Comparison of ENCODE assay signal across 11 mouse cellular contexts in the genomic region with DNA sequence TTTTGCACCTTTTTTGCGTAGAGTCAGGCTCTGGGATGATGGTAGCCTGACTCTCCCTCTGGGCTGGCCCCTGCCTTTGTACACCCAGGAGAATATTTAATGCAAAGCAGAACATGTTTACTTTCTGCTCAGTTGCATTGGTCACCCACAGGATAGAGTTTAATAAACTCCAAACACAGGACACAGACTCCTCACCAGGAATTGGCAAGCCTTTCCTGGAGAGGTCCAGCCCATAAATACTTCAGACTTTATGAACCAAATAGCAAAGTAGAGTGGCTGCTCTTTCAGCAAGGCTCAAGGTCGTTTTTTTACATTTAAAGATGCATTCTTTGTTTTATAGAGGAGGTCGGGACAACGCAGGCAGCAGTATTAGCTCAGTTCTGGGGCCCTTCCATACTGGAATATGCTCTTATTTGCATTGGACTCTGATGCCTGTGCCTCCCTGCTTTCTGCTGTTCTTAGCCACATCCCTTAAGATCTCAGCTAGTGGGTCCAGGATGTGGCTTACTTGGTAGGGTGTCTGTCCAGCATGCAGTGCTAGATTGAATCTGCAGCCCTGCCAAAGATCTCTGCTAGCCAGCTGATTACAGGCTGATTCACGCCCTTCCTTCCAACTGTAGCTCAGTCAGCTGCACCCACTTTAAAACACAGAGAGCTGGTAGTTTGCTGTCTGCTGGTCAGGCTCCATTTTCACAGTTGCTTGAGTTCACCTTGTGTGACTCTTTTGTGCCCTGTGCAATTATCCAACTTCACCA.
DNase-seq lines count a peak whose midpoint lies in the region; ATAC-seq and TF ChIP-seq lines count a peak whose summit lies in the region.
"Had no signal": no experiment of that assay in that cellular context is flagged by ENCODE, and none has a peak within 500 bp of the region (broad histone marks: within the 10 kb centered on the region; RNA-seq: fewer than 3 reads in every experiment).

No protein-coding gene starts in this region.

- H3K27ac ChIP-seq in limb, embryonic 11.5 days (replicated peaks; ENCODE audit: low read depth, low read length) = peak overlapping the region; percentile 52; the same call in 1 of the 2 replicates
- H3K27ac ChIP-seq in hindbrain, postnatal 0 days = no peak overlapping the region
- H3K27ac ChIP-seq: intestine, embryonic 15.5 days; lung, embryonic 15.5 days had no signal

- 29% methylated on average over 5 of the region's 5 CpGs for WGBS in limb, embryonic 11.5 days
- 60% methylated on average over 5 of the region's 5 CpGs for WGBS in hindbrain, postnatal 0 days

- TF ChIP-seq CTCF in hindbrain, postnatal 0 days (IDR thresholded peaks at IDR 0.05; ENCODE audit: low read depth) = no peak

- no peak overlapping the region for H3K4me3 ChIP-seq in limb, embryonic 11.5 days (ENCODE audit: low read depth, low read length)
- H3K4me3 ChIP-seq in hindbrain, postnatal 0 days (ENCODE audit: low read length) = no peak overlapping the region
- H3K4me3 ChIP-seq: intestine, embryonic 15.5 days; lung, embryonic 15.5 days had no signal

- H3K9ac ChIP-seq in limb, embryonic 11.5 days (ENCODE audit: low read length) = no peak overlapping the region
- no peak overlapping the region for H3K9ac ChIP-seq in hindbrain, postnatal 0 days (replicated peaks; ENCODE audit: low read length)
- H3K9ac ChIP-seq: intestine, embryonic 15.5 days; lung, embryonic 15.5 days had no signal

- H3K9me3 ChIP-seq in limb, embryonic 11.5 days (ENCODE audit: control insufficient read depth, low read length) = no peaks in the 10 kb centered on the region
- no peaks in the 10 kb centered on the region for H3K9me3 ChIP-seq in hindbrain, postnatal 0 days (ENCODE audit: low read length)
- H3K9me3 ChIP-seq: intestine, embryonic 15.5 days; lung, embryonic 15.5 days had no signal

- no peak overlapping the region for H3K4me2 ChIP-seq in limb, embryonic 11.5 days (ENCODE audit: low read depth, severe bottlenecking)
- no peak overlapping the region for H3K4me2 ChIP-seq in hindbrain, postnatal 0 days (ENCODE audit: low read depth, low read length)
- H3K4me2 ChIP-seq: intestine, embryonic 15.5 days; lung, embryonic 15.5 days had no signal

- ATAC-seq in limb, embryonic 11.5 days (ENCODE audit: insufficient number of reproducible peaks, low FRiP score, low TSS enrichment, low read depth) = no peak
- ATAC-seq in hindbrain, postnatal 0 days = no peak
- ATAC-seq: intestine, embryonic 15.5 days had no signal

- no peaks in the 10 kb centered on the region for H3K36me3 ChIP-seq in limb, embryonic 11.5 days (ENCODE audit: control insufficient read depth, insufficient read depth, low read length)
- no peaks in the 10 kb centered on the region for H3K36me3 ChIP-seq in hindbrain, postnatal 0 days (ENCODE audit: insufficient read depth, low read length)
- H3K36me3 ChIP-seq: intestine, embryonic 15.5 days; lung, embryonic 15.5 days had no signal

- DNase-seq in adrenal gland, postnatal 36 days = peak; percentile 8 to 25
- no peak for DNase-seq in adrenal gland, postnatal 25 days
- DNase-seq in forelimb bud, embryonic 11.5 days (ENCODE audit: low read depth, low spot score) = peak; percentile 14
- DNase-seq in kidney, adult 18-20 months = peak; percentile 28
- DNase-seq in limb, embryonic 11.5 days (ENCODE audit: low spot score) = peak; percentile 24
- no peak for DNase-seq in ovary, postnatal 36 days (ENCODE audit: low spot score)
- no peak for DNase-seq in hindbrain, postnatal 0 days (ENCODE audit: low spot score)
- no peak for DNase-seq in T-cell, adult 2 months (ENCODE audit: low spot score)
- DNase-seq: B cell, adult 2 months had no signal

- H3K27me3 ChIP-seq in limb, embryonic 11.5 days (ENCODE audit: control insufficient read depth, insufficient read depth, low read length) = no peaks in the 10 kb centered on the region
- H3K27me3 ChIP-seq in hindbrain, postnatal 0 days (ENCODE audit: insufficient read depth, low read length) = no peaks in the 10 kb centered on the region
- H3K27me3 ChIP-seq: intestine, embryonic 15.5 days; lung, embryonic 15.5 days had no signal

- peaks cover 8% of the 10 kb centered on the region for H3K4me1 ChIP-seq in limb, embryonic 11.5 days (ENCODE audit: control insufficient read depth, insufficient read depth, low read length)
- no peaks in the 10 kb centered on the region for H3K4me1 ChIP-seq in hindbrain, postnatal 0 days (ENCODE audit: insufficient read depth, low read length)
- H3K4me1 ChIP-seq: lung, embryonic 15.5 days had no signal

Comparison
In these comparisons a context has a peak if more than half of its experiments do, and no peak if none do; other contexts are left out.
1. DNase-seq: peak in adrenal gland, postnatal 36 days (2 of 2), forelimb bud, embryonic 11.5 days (single experiment), kidney, adult 18-20 months (single experiment) and limb, embryonic 11.5 days (single experiment); none in adrenal gland, postnatal 25 days (single experiment), ovary, postnatal 36 days (single experiment), hindbrain, postnatal 0 days (single experiment) and T-cell, adult 2 months (single experiment).